Mouse (Mus musculus): ENCODE results near the gene Klhdc7b. TPM values are rescaled to one million over a fixed set of nuclear protein-coding genes. Genes with fewer than 3 reads are reported as not detected.

Klhdc7b gene
- polyA plus RNA-seq, 1 experiment from 2014 or later, result not detected

- Histone ChIP-seq H3K27me3 (ENCODE audit: control insufficient read depth, insufficient read depth, low read length) (no peaks in the 10 kb centered on the region), H3K9me3 (ENCODE audit: control insufficient read depth, low read length) (no peaks in the 10 kb centered on the region), H3K4me2 (replicated peaks; ENCODE audit: low read depth, low read length) (no peak overlapping the region), H3K9ac (ENCODE audit: low read depth, low read length) (no peak overlapping the region), H3K4me3 (ENCODE audit: low read depth, low read length) (no peak overlapping the region), H3K4me1 (replicated peaks; ENCODE audit: control insufficient read depth, insufficient read depth, low read length) (no peaks in the 10 kb centered on the region; the same call in 1 of the 2 replicates), H3K27ac (ENCODE audit: low read depth, low read length) (no peak overlapping the region), H3K36me3 (ENCODE audit: control insufficient read depth, insufficient read depth, low read length) (no peaks in the 10 kb centered on the region)
- DNase-seq (ENCODE audit: low spot score) (no peak), ATAC-seq (ENCODE audit: low FRiP score) (no peak)
- 72% methylated on average over 4 of the region's 4 CpGs for WGBS
These were observed 48.2 kb downstream of the Klhdc7b start for GRCm38 (mm10) chr15:89432946-89433345.

GRCm38 (mm10) chr15:89434136-89434535, 49.4 kb downstream of the Klhdc7b start:
- H3K9ac ChIP-seq (ENCODE audit: low read depth, low read length), result no peak overlapping the region
- no peak overlapping the region for H3K4me3 ChIP-seq (ENCODE audit: low read depth, low read length)
- 71% methylated on average over 3 of the region's 3 CpGs for WGBS
- H3K27me3 ChIP-seq (ENCODE audit: control insufficient read depth, insufficient read depth, low read length), result no peaks in the 10 kb centered on the region
- DNase-seq (ENCODE audit: low spot score), result no peak
- no peak overlapping the region for H3K27ac ChIP-seq (ENCODE audit: low read depth, low read length)
- no peak overlapping the region for H3K4me2 ChIP-seq (replicated peaks; ENCODE audit: low read depth, low read length)
- no peaks in the 10 kb centered on the region; the same call in 1 of the 2 replicates for H3K4me1 ChIP-seq (replicated peaks; ENCODE audit: control insufficient read depth, insufficient read depth, low read length)
- ATAC-seq (ENCODE audit: low FRiP score), result no peak
- no peaks in the 10 kb centered on the region for H3K36me3 ChIP-seq (ENCODE audit: control insufficient read depth, insufficient read depth, low read length)
- H3K9me3 ChIP-seq (ENCODE audit: control insufficient read depth, low read length), result no peaks in the 10 kb centered on the region

- Histone ChIP-seq H3K4me2 (replicated peaks; ENCODE audit: low read depth, low read length) (no peak overlapping the region), H3K27me3 (ENCODE audit: control insufficient read depth, insufficient read depth, low read length) (no peaks in the 10 kb centered on the region), H3K9ac (ENCODE audit: low read depth, low read length) (no peak overlapping the region), H3K27ac (ENCODE audit: low read depth, low read length) (no peak overlapping the region), H3K4me3 (ENCODE audit: low read depth, low read length) (no peak overlapping the region), H3K4me1 (replicated peaks; ENCODE audit: control insufficient read depth, insufficient read depth, low read length) (no peaks in the 10 kb centered on the region), H3K36me3 (ENCODE audit: control insufficient read depth, insufficient read depth, low read length) (no peaks in the 10 kb centered on the region), H3K9me3 (ENCODE audit: control insufficient read depth, low read length) (no peaks in the 10 kb centered on the region)
- 89% methylated on average over 5 of the region's 5 CpGs for WGBS
- ATAC-seq (ENCODE audit: low FRiP score) (no peak), DNase-seq (ENCODE audit: low spot score) (no peak)
These were observed 51.2 kb downstream of the Klhdc7b start for GRCm38 (mm10) chr15:89435878-89436277.

Other genes with a start within 250 kb of the Klhdc7b start
- gene Mapk12, start 244.2 kb upstream of the Klhdc7b start, polyA plus RNA-seq (2014; fragmentation: Nextera tagmentation; extraction: Ambion mirVana), result 16.5 and 17.8 TPM in 2 replicates
- gene Mapk11, start 235.3 kb upstream of the Klhdc7b start, polyA plus RNA-seq (2014; fragmentation: Nextera tagmentation; extraction: Ambion mirVana), result 38.5 and 40.4 TPM in 2 replicates
- 97.4 and 104 TPM in 2 replicates for gene Plxnb2, start 204.1 kb upstream of the Klhdc7b start, polyA plus RNA-seq (2014; fragmentation: Nextera tagmentation; extraction: Ambion mirVana)
- gene Dennd6b, start 188.4 kb upstream of the Klhdc7b start, polyA plus RNA-seq (2014; fragmentation: Nextera tagmentation; extraction: Ambion mirVana), result 28.3 and 31.2 TPM in 2 replicates
- 42.1 and 46.0 TPM in 2 replicates for gene Ppp6r2, start 173.4 kb upstream of the Klhdc7b start, polyA plus RNA-seq (2014; fragmentation: Nextera tagmentation; extraction: Ambion mirVana)
- 57.4 and 66.4 TPM in 2 replicates for gene Sbf1, start 69.6 kb upstream of the Klhdc7b start, polyA plus RNA-seq (2014; fragmentation: Nextera tagmentation; extraction: Ambion mirVana)
- 0.12 TPM in 1 of 2 replicates, not detected in the other for gene Adm2, start 62.2 kb upstream of the Klhdc7b start, polyA plus RNA-seq (2014; fragmentation: Nextera tagmentation; extraction: Ambion mirVana)
- gene Miox, start 50.5 kb upstream of the Klhdc7b start, polyA plus RNA-seq (2014; fragmentation: Nextera tagmentation; extraction: Ambion mirVana), result not detected in 2 replicates
- gene Lmf2, start 29.3 kb upstream of the Klhdc7b start, polyA plus RNA-seq (2014; fragmentation: Nextera tagmentation; extraction: Ambion mirVana), result 25.4 and 26.8 TPM in 2 replicates
- gene Ncaph2, start 29.2 kb upstream of the Klhdc7b start, polyA plus RNA-seq (2014; fragmentation: Nextera tagmentation; extraction: Ambion mirVana), result 133 and 140 TPM in 2 replicates
- 7.4 and 7.9 TPM in 2 replicates for gene Sco2, start 11.1 kb upstream of the Klhdc7b start, polyA plus RNA-seq (2014; fragmentation: Nextera tagmentation; extraction: Ambion mirVana)
- 1.4 and 1.7 TPM in 2 replicates for gene Tymp, start 7.9 kb upstream of the Klhdc7b start, polyA plus RNA-seq (2014; fragmentation: Nextera tagmentation; extraction: Ambion mirVana)
- 1.7 and 2.6 TPM in 2 replicates for gene Odf3b, start 5.6 kb upstream of the Klhdc7b start, polyA plus RNA-seq (2014; fragmentation: Nextera tagmentation; extraction: Ambion mirVana)
- not detected in 2 replicates for gene Syce3, start 25.6 kb downstream of the Klhdc7b start, polyA plus RNA-seq (2014; fragmentation: Nextera tagmentation; extraction: Ambion mirVana)
- gene Cpt1b, start 40.9 kb downstream of the Klhdc7b start, polyA plus RNA-seq (2014; fragmentation: Nextera tagmentation; extraction: Ambion mirVana), result 0.73 and 0.93 TPM in 2 replicates
- 2.6 and 4.0 TPM in 2 replicates for gene C730034F03Rik, start 44.7 kb downstream of the Klhdc7b start, polyA plus RNA-seq (2014; fragmentation: Nextera tagmentation; extraction: Ambion mirVana)
- gene Gm44502, start 44.8 kb downstream of the Klhdc7b start, polyA plus RNA-seq (2014; fragmentation: Nextera tagmentation; extraction: Ambion mirVana), result not detected in 2 replicates
- gene Chkb, start 45.0 kb downstream of the Klhdc7b start, polyA plus RNA-seq (2014; fragmentation: Nextera tagmentation; extraction: Ambion mirVana), result 54.7 and 63.4 TPM in 2 replicates
- 22.4 and 24.1 TPM in 2 replicates for gene Mapk8ip2, start 69.0 kb downstream of the Klhdc7b start, polyA plus RNA-seq (2014; fragmentation: Nextera tagmentation; extraction: Ambion mirVana)
- 10.0 and 10.4 TPM in 2 replicates for gene Arsa, start 92.5 kb downstream of the Klhdc7b start, polyA plus RNA-seq (2014; fragmentation: Nextera tagmentation; extraction: Ambion mirVana)
- gene Shank3, start 114.7 kb downstream of the Klhdc7b start, polyA plus RNA-seq (2014; fragmentation: Nextera tagmentation; extraction: Ambion mirVana), result 2.8 and 3.5 TPM in 2 replicates
- 0.39 and 0.76 TPM in 2 replicates for gene Acr, start 183.4 kb downstream of the Klhdc7b start, polyA plus RNA-seq (2014; fragmentation: Nextera tagmentation; extraction: Ambion mirVana)
- 85.3 and 91.0 TPM in 2 replicates for gene Rabl2, start 207.0 kb downstream of the Klhdc7b start, polyA plus RNA-seq (2014; fragmentation: Nextera tagmentation; extraction: Ambion mirVana)